Mouse (Mus musculus) cortical plate, adult 2 months (tissue): Measurements from ENCODE around the gene Slc2a4. TPM values are rescaled to one million over a fixed set of nuclear protein-coding genes. Genes with fewer than 3 reads are reported as not detected.
"Not testable (repeated sequence)": the region's sequence is repeated elsewhere in the genome, so short reads cannot be mapped to it uniquely, and the experiment has no call there.

Source experiments
- H3K27ac ChIP-seq: fragments of 200-500 bp; 2 replicates; pipeline ENCODE4 v1.5.1; 2012; ENCODE audit warnings: low read length, control low read depth, inconsistent platforms; ENCODE audit not compliant: insufficient read depth
- H3K4me1 ChIP-seq: fragments of 200-500 bp; 2 replicates; pipeline ENCODE4 v1.6.1; 2011; ENCODE audit warnings: low read length; ENCODE audit not compliant: control insufficient read depth, insufficient read depth
- H3K4me3 ChIP-seq: fragments of 200-500 bp; 2 replicates; pipeline ENCODE4 v1.5.1; 2011; ENCODE audit warnings: mild to moderate bottlenecking, low read length, control low read depth; ENCODE audit not compliant: insufficient read depth
- CTCF ChIP-seq: fragments of 200-500 bp; IDR thresholded peaks from 2 replicates; pipeline ENCODE4 v1.5.1; 2011; ENCODE audit warnings: mild to moderate bottlenecking, control low read depth, low read length; ENCODE audit not compliant: insufficient read depth; ENCODE audit errors: extremely low read depth
- POLR2A ChIP-seq: fragments of 200-500 bp; IDR thresholded peaks from 2 replicates; pipeline ENCODE4 v1.6.1; 2011; ENCODE audit warnings: mild to moderate bottlenecking, low read length, control low read depth; ENCODE audit not compliant: insufficient read depth; ENCODE audit errors: extremely low read depth
- polyA plus RNA-seq: library from polyadenylated mRNA; depleted of rRNA; stranded (reverse); fragments of >200 nt; gene quantifications from 2 replicates; pipeline ENCODE4 v1.2.3, GENCODE M21; 2012

The Slc2a4 gene
- polyA plus RNA-seq, 1 experiment = 1.5 TPM

- H3K4me1 ChIP-seq = peaks cover 1% of the 10 kb centered on the region
- peak overlapping the region; percentile 26; the same call in 1 of the 2 replicates for H3K27ac ChIP-seq
- TF ChIP-seq POLR2A (no peak), CTCF (no peak)
- H3K4me3 ChIP-seq = peak overlapping the region; percentile 54
Measured at GRCm38 (mm10) chr11:69922012-69922756, 25.8 kb downstream of the Slc2a4 start.

GRCm38 (mm10) chr11:69921114-69922011 lies 26.6 kb downstream of the Slc2a4 start, which contains the start of gene Eif5a:
Gene Eif5a (minus strand): TSS chr11:69921958.
- Histone ChIP-seq H3K4me1 (peaks cover 1% of the 10 kb centered on the region), H3K27ac (peak within 1 kb of the TSS; percentile 92), H3K4me3 (peak within 1 kb of the TSS; percentile 54)
- TF ChIP-seq CTCF = peak; percentile 41; the same call in 1 of the 2 replicates
- TF ChIP-seq POLR2A = peak; percentile 93

- H3K27ac ChIP-seq = peak overlapping the region; percentile 92
- H3K4me3 ChIP-seq = peak overlapping the region; percentile 52
- peaks cover 1% of the 10 kb centered on the region for H3K4me1 ChIP-seq
- TF ChIP-seq CTCF = no peak
- no peak for TF ChIP-seq POLR2A
Measured at GRCm38 (mm10) chr11:69920266-69921031, 27.5 kb downstream of the Slc2a4 start.

GRCm38 (mm10) chr11:69919661-69920265 lies 28.2 kb downstream of the Slc2a4 start:
- no peak for TF ChIP-seq POLR2A
- TF ChIP-seq CTCF = no peak
- Histone ChIP-seq H3K4me1 (peaks cover 4% of the 10 kb centered on the region), H3K4me3 (peak overlapping the region; percentile 52), H3K27ac (peak overlapping the region; percentile 10; the same call in 1 of the 2 replicates)

- H3K4me1 ChIP-seq = peaks cover 4% of the 10 kb centered on the region
- no peak overlapping the region; the same call in 1 of the 2 replicates for H3K4me3 ChIP-seq
- TF ChIP-seq POLR2A = no peak
- TF ChIP-seq CTCF = no peak
- H3K27ac ChIP-seq = no peak overlapping the region
Measured at GRCm38 (mm10) chr11:69919053-69919452, 28.9 kb downstream of the Slc2a4 start.

GRCm38 (mm10) chr11:69918118-69918517 lies 29.9 kb downstream of the Slc2a4 start:
- Histone ChIP-seq H3K4me1 (peaks cover 4% of the 10 kb centered on the region), H3K4me3 (no peak overlapping the region), H3K27ac (no peak overlapping the region)
- TF ChIP-seq POLR2A = no peak
- TF ChIP-seq CTCF = no peak

- no peak for TF ChIP-seq CTCF
- TF ChIP-seq POLR2A = no peak
- Histone ChIP-seq H3K27ac (no peak overlapping the region), H3K4me3 (no peak overlapping the region), H3K4me1 (peaks cover 4% of the 10 kb centered on the region)
Measured at GRCm38 (mm10) chr11:69917379-69917948, 30.5 kb downstream of the Slc2a4 start.

- not testable (repeated sequence) for H3K4me1 ChIP-seq, H3K4me3 ChIP-seq, H3K27ac ChIP-seq
Measured at GRCm38 (mm10) chr11:69916652-69917378, 31.2 kb downstream of the Slc2a4 start.
